Mouse (Mus musculus) myocyte (in vitro differentiated cells): ENCODE results near the gene Trim41.

ENCODE experiments used
- CEBPB ChIP-seq: IDR thresholded peaks from 2 replicates; pipeline ENCODE4 v1.6.1; 2011; ENCODE audit warnings: mild to moderate bottlenecking, moderate library complexity; ENCODE audit not compliant: poor library complexity, insufficient read depth, severe bottlenecking
- MAX ChIP-seq: IDR thresholded peaks from one replicate; pipeline ENCODE4 v1.6.1; 2011; ENCODE audit warnings: low read depth, mild to moderate bottlenecking, control low read depth
- POLR2A ChIP-seq: IDR thresholded peaks from one replicate; pipeline ENCODE4 v1.6.1; 2011; ENCODE audit warnings: low read depth, mild to moderate bottlenecking, control low read depth, moderate library complexity; ENCODE audit not compliant: insufficient read length
- POLR2AphosphoS2 ChIP-seq: IDR thresholded peaks from one replicate; pipeline ENCODE4 v1.6.1; 2011; ENCODE audit warnings: low read depth, control low read depth; ENCODE audit not compliant: insufficient read length
- TCF12 ChIP-seq: IDR thresholded peaks from one replicate; pipeline ENCODE4 v1.6.1; 2011; ENCODE audit warnings: mild to moderate bottlenecking, control low read depth; ENCODE audit not compliant: poor library complexity, insufficient read depth, severe bottlenecking
- USF1 ChIP-seq: IDR thresholded peaks from one replicate; pipeline ENCODE4 v1.6.1; 2011; ENCODE audit warnings: low read depth, mild to moderate bottlenecking, control low read depth, moderate library complexity

DNA sequence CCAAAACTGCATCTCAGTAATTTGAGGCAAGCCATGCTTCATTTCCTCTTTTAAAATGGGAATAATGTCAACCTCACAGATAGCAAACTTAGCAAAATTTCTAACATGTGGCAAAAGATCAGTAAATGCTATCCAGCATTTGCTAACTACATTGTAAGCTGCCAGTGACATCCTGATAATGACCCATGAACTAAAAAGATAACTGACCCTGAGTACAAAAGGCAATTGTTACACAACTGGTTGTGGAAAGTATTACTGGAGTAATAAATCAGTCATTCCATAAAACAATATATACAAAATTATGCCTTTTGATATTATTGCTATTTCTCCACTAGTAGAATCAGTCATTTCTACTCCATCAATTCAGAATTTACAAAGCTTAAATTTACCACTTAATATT, 3.4 kb downstream of the Trim41 start:
- TF ChIP-seq CEBPB = no peak
- no peak for TF ChIP-seq POLR2A
- no peak for TF ChIP-seq MAX
- no peak for TF ChIP-seq POLR2AphosphoS2
- TF ChIP-seq USF1 = no peak
- TF ChIP-seq TCF12 = no peak
